Mouse (Mus musculus): Measurements from ENCODE around the gene Inhbb.

- TF ChIP-seq CTCF (IDR thresholded peaks at IDR 0.05; ENCODE audit: borderline replicate concordance, control insufficient read depth, extremely low read depth, insufficient read depth, low read length, poor library complexity) (no peak), POLR2A (IDR thresholded peaks at IDR 0.05; ENCODE audit: control insufficient read depth, extremely low read depth, insufficient read depth, low read length, poor library complexity) (no peak)
These were observed 38.0 kb upstream of the Inhbb start for GRCm38 (mm10) chr1:119460062-119460461.
